Mouse (Mus musculus) kidney, postnatal 0 days (tissue): ENCODE results near the gene Prpf19. TPM values are rescaled to one million over a fixed set of nuclear protein-coding genes. Genes with fewer than 3 reads are reported as not detected.
A peak's percentile ranks its signal among the peaks of the same experiment; 100 is the strongest.

ENCODE experiments used
- ATAC-seq: fragments of 200-750 bp; cut with Nextera tagmentation; replicated peaks from 2 replicates; pipeline ENCODE4 v1.8.0; 2017; ENCODE audit warnings: low read depth, moderate number of reproducible peaks, moderate TSS enrichment, moderate library complexity; ENCODE audit not compliant: low FRiP score
- DNase-seq: peaks from one replicate; pipeline ENCODE4 v3.0.0-alpha.2; 2016; ENCODE audit warnings: low spot score
- H3K27ac ChIP-seq: fragments of 300-500 bp; sonication (generic); 2 replicates; pipeline ENCODE4 v1.5.1; 2014; ENCODE audit warnings: mild to moderate bottlenecking
- H3K27me3 ChIP-seq: fragments of 300-500 bp; sonication (generic); 2 replicates; pipeline ENCODE4 v1.6.1; 2014; ENCODE audit warnings: low read length, mixed read lengths; ENCODE audit not compliant: insufficient read depth
- H3K36me3 ChIP-seq: fragments of 300-500 bp; sonication (generic); 2 replicates; pipeline ENCODE4 v1.6.1; 2014; ENCODE audit warnings: low read length, mixed read lengths; ENCODE audit not compliant: insufficient read depth
- H3K4me1 ChIP-seq: fragments of 300-500 bp; sonication (generic); replicated peaks from 2 replicates; pipeline ENCODE4 v1.6.1; 2014; ENCODE audit warnings: antibody characterized with exemption, low read length, mixed read lengths; ENCODE audit not compliant: insufficient read depth
- H3K4me2 ChIP-seq: fragments of 300-500 bp; sonication (generic); 2 replicates; pipeline ENCODE4 v1.6.1; 2014; ENCODE audit warnings: mild to moderate bottlenecking, low read length, moderate library complexity, mixed read lengths
- H3K4me3 ChIP-seq: fragments of 300-500 bp; sonication (generic); replicated peaks from 2 replicates; pipeline ENCODE4 v1.5.1; 2014; ENCODE audit warnings: low read depth, low read length
- H3K9ac ChIP-seq: fragments of 300-500 bp; sonication (generic); 2 replicates; pipeline ENCODE4 v1.6.1; 2014; ENCODE audit warnings: low read depth, low read length
- H3K9me3 ChIP-seq: fragments of 300-500 bp; sonication (generic); replicated peaks from 2 replicates; pipeline ENCODE4 v1.6.1; 2016; ENCODE audit warnings: low read length, inconsistent platforms, mixed read lengths
- CTCF ChIP-seq: IDR thresholded peaks from 2 replicates; pipeline ENCODE4 v1.5.1; 2016; ENCODE audit warnings: antibody characterized with exemption, low read depth, mild to moderate bottlenecking, moderate library complexity
- WGBS: fragments of 180-500 bp; shearing (Covaris S2); extraction: QIAGEN DNeasy Blood & Tissue Kit; methylation state at CpG from one replicate; pipeline ENCODE4 v1.1.7; 2014; 5-methylcytosine and 5-hydroxymethylcytosine counted together
- polyA plus RNA-seq: library from polyadenylated mRNA; unstranded; fragments of >200 nt; fragmentation: Nextera tagmentation; extraction: Ambion mirVana; gene quantifications from 2 replicates; pipeline ENCODE4 v1.2.1, GENCODE M21; 2015

Gene Prpf19
- polyA plus RNA-seq, 1 experiment from 2014 or later = 35.2 TPM

DNA sequence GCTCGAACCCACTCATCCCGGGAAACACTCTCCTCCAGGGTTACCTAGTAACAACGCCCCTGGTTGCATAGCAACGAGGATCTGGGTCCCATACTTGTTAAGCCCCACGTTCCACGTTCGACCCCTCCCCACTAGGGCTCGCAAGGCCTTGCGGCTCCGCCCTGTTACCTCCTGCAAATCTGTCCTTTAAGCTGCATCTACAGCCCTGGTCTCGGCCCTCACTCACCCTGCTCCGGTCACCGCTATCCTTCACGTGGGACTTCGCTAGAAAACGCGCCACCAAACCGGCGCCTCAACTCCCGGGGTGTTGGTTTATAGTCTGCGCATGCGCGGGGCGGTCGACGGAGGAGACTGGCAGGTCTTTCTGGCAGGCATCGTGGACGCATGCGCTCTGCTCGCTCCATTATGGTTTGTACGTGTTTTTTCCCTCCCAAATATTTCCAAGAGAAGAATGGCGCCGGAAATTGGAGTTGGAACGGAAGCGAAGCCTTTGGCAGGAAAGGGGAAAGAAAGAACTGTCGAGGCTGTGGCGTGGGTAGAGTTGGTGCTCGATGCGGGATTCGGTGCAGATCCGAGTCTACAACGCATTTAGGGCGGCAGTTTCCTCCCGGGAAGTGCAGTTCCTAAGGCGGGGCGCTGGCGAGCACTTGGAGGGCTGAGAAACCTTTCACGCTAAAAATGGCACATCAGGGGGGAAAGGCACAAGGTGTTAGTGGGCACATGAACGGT is 13.4 kb upstream of the Prpf19 start, which contains the start of gene Tmem109:
Gene Tmem109 (minus strand): TSS at position 576 of the 729 bp plus-strand sequence.
- Histone ChIP-seq H3K9ac (peak within 1 kb of the TSS; percentile 60), H3K27ac (peak within 1 kb of the TSS; percentile 89), H3K4me1 (peaks cover 20% of the 10 kb centered on the region; the same call in 1 of the 2 replicates), H3K9me3 (no peaks in the 10 kb centered on the region), H3K4me3 (peak within 1 kb of the TSS; percentile 51), H3K4me2 (peak within 1 kb of the TSS; percentile 67), H3K27me3 (no peaks in the 10 kb centered on the region), H3K36me3 (no peaks in the 10 kb centered on the region)
- under 1% methylated on average over 49 of the region's 49 CpGs for WGBS
- peak; percentile 99 for DNase-seq
- ATAC-seq = peak; percentile 86
- peak; percentile 35; the same call in 1 of the 2 replicates for TF ChIP-seq CTCF

GRCm38 (mm10) chr19:10892201-10892600 is 2.8 kb upstream of the Prpf19 start:
- H3K9ac ChIP-seq = no peak overlapping the region
- H3K27me3 ChIP-seq = no peaks in the 10 kb centered on the region
- ATAC-seq = no peak
- no peak overlapping the region for H3K4me2 ChIP-seq
- H3K4me1 ChIP-seq = peaks cover 10% of the 10 kb centered on the region; the same call in 1 of the 2 replicates
- no peak overlapping the region for H3K27ac ChIP-seq
- WGBS = 91% methylated on average over 3 of the region's 3 CpGs
- no peaks in the 10 kb centered on the region for H3K9me3 ChIP-seq
- H3K36me3 ChIP-seq = no peaks in the 10 kb centered on the region
- no peak overlapping the region for H3K4me3 ChIP-seq
- no peak for TF ChIP-seq CTCF
- DNase-seq = no peak

DNA sequence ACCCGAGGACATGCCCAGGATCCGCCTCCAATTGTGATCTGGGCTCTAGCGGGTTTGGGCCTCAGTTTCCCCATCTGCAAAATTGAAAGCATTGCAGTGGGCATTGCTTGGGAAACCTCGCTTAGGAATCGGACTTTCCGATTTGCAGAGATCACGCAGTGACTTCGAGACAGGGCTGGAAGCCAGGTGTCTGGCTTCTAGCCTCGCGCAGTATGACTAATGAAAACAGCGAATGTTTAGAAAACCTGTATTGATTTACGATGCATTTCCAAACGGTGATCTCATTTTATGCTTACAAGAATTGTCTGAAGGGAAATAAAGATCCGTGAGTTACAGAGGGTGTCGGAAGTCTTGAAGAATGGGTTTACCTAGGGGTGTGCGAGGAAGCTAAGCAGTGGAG is 677 bp downstream of the Prpf19 start:
- Histone ChIP-seq H3K9me3 (no peaks in the 10 kb centered on the region), H3K9ac (peak overlapping the region; percentile 91), H3K4me2 (peak overlapping the region; percentile 69), H3K4me3 (peak overlapping the region; percentile 80), H3K27ac (peak overlapping the region; percentile 92), H3K27me3 (no peaks in the 10 kb centered on the region), H3K4me1 (peaks cover 10% of the 10 kb centered on the region; the same call in 1 of the 2 replicates), H3K36me3 (peaks cover 24% of the 10 kb centered on the region)
- under 1% methylated on average over 16 of the region's 16 CpGs for WGBS
- no peak for TF ChIP-seq CTCF
- DNase-seq (peak; percentile 52), ATAC-seq (peak; percentile 4; the same call in 1 of the 2 replicates)

GRCm38 (mm10) chr19:10896849-10897248 is 1.8 kb downstream of the Prpf19 start:
- Histone ChIP-seq H3K9ac (peak overlapping the region; percentile 91), H3K4me1 (peaks cover 10% of the 10 kb centered on the region; the same call in 1 of the 2 replicates), H3K4me2 (peak overlapping the region; percentile 69), H3K27ac (no peak overlapping the region), H3K4me3 (0 out of 2 replicates have a peak overlapping the region, but pooled peaks have one; percentile 80), H3K9me3 (no peaks in the 10 kb centered on the region), H3K27me3 (no peaks in the 10 kb centered on the region), H3K36me3 (peaks cover 33% of the 10 kb centered on the region)
- no peak for TF ChIP-seq CTCF
- ATAC-seq (no peak), DNase-seq (no peak)
- 71% methylated on average over 7 of the region's 7 CpGs for WGBS

DNA sequence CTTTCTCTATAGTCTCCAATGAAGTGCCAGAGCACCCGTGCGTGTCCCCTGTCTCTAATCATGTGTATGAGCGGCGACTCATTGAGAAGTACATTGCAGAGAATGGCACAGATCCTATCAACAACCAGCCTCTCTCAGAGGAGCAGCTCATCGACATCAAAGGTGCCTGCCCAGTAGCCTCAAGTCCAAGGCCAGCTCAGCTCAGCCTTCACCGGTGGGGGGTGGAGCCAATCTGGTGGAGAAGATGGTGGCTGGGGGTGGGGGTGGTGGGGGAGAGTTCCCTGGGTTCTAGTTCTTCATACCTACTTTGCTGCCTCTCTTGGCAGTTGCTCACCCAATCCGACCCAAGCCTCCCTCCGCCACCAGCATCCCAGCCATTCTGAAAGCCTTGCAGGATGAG is 2.5 kb downstream of the Prpf19 start:
- ATAC-seq (no peak), DNase-seq (no peak)
- Histone ChIP-seq H3K36me3 (peaks cover 40% of the 10 kb centered on the region), H3K27ac (no peak overlapping the region), H3K9ac (0 out of 2 replicates have a peak overlapping the region, but pooled peaks have one; percentile 91), H3K27me3 (no peaks in the 10 kb centered on the region), H3K4me2 (no peak overlapping the region), H3K9me3 (no peaks in the 10 kb centered on the region), H3K4me3 (no peak overlapping the region), H3K4me1 (peaks cover 10% of the 10 kb centered on the region; the same call in 1 of the 2 replicates)
- no peak for TF ChIP-seq CTCF
- 73% methylated on average over 8 of the region's 8 CpGs for WGBS

- H3K4me1 ChIP-seq = peaks cover 10% of the 10 kb centered on the region; the same call in 1 of the 2 replicates
- no peak for DNase-seq
- no peaks in the 10 kb centered on the region for H3K27me3 ChIP-seq
- TF ChIP-seq CTCF = no peak
- no peak overlapping the region for H3K4me2 ChIP-seq
- no peaks in the 10 kb centered on the region for H3K9me3 ChIP-seq
- WGBS = 81% methylated on average over 6 of the region's 6 CpGs
- ATAC-seq = no peak
- H3K36me3 ChIP-seq = peaks cover 63% of the 10 kb centered on the region
- no peak overlapping the region for H3K27ac ChIP-seq
- no peak overlapping the region for H3K4me3 ChIP-seq
- no peak overlapping the region for H3K9ac ChIP-seq
Observed at GRCm38 (mm10) chr19:10900315-10900714, 5.3 kb downstream of the Prpf19 start.
